Mouse (Mus musculus): ENCODE results near the gene Gfral. TPM values are rescaled to one million over a fixed set of nuclear protein-coding genes. Genes with fewer than 3 reads are reported as not detected.
"Not testable (repeated sequence)": the region's sequence is repeated elsewhere in the genome, so short reads cannot be mapped to it uniquely, and the experiment has no call there.

Gfral gene
- polyA plus RNA-seq, 1 experiment from 2014 or later = not detected

DNA sequence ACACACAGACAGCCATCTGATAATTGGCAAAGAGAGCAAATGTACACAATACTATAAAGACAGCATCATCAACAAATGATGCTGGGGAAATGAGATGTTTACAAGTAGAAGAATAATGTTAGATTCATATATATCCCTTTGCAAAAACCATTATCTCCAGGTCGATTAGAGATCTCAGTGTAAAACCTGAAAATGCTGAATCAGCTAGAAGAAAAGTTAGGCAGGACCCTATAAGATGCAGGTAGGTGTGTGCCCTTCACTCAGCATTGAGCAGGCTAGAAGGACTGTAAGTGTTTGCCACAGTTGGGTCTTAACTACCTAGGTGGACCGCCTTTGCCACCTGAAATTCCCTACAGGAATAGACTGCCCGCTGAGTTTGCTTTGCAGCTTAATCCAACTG, 67.9 kb downstream of the Gfral start:
- no peaks in the 10 kb centered on the region for H3K27me3 ChIP-seq (ENCODE audit: control insufficient read depth, insufficient read depth, low read length)
- no peaks in the 10 kb centered on the region for H3K4me1 ChIP-seq (ENCODE audit: control insufficient read depth, insufficient read depth, low read length)
- H3K4me3 ChIP-seq (ENCODE audit: low read depth, low read length) = no peak overlapping the region
- no peak for ATAC-seq (replicated peaks; ENCODE audit: insufficient number of reproducible peaks, low FRiP score, low TSS enrichment)
- no peak overlapping the region for H3K27ac ChIP-seq (ENCODE audit: low read depth, low read length)
- no peak overlapping the region for H3K9ac ChIP-seq (ENCODE audit: low read depth, low read length)
- H3K36me3 ChIP-seq (ENCODE audit: control insufficient read depth, insufficient read depth, low read length) = no peaks in the 10 kb centered on the region
- 52% methylated on average over 3 of the region's 3 CpGs for WGBS (ENCODE audit: insufficient replicate concordance)
- H3K9me3 ChIP-seq (replicated peaks; ENCODE audit: control insufficient read depth, low read length) = no peaks in the 10 kb centered on the region
- no peak overlapping the region for H3K4me2 ChIP-seq

DNA sequence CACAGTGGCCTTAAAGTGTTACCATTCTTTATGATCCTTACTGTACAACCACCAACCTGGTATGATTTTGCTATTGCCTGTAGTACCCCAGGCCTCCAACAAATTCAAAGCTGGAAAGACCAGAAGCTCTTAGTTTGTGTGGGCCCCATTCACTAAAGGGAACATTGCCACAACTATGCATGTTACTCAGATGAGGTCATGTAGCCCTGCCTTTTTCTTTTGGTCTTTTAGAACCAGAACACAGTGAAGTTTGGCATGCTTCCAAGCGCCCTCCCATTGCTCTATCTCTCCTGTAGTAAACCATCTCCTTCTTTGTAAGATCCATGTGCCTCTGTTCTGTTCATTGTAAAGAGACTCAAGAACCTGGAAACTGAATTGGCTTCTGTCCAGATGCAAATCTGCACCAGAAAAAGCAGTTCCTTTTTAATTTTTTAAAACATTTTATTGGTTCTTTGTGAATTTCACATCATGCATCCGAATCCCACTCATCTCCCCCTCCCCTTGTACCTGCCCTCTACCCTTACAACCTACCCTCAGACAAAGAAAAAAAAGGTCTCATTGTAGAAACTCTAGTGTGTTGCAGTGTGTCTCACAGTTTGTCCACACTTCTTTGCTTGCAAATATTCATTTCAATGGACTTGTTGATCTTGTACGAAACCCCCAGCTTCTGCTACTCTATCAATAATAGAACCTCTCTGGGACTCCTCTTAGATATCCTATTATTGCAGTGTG, 74.9 kb downstream of the Gfral start:
- Histone ChIP-seq H3K9me3 (replicated peaks; ENCODE audit: control insufficient read depth, low read length) (no peaks in the 10 kb centered on the region), H3K36me3 (ENCODE audit: control insufficient read depth, insufficient read depth, low read length) (no peaks in the 10 kb centered on the region), H3K27me3 (ENCODE audit: control insufficient read depth, insufficient read depth, low read length) (no peaks in the 10 kb centered on the region), H3K4me1 (ENCODE audit: control insufficient read depth, insufficient read depth, low read length) (no peaks in the 10 kb centered on the region), H3K9ac (ENCODE audit: low read depth, low read length) (no peak overlapping the region), H3K27ac (ENCODE audit: low read depth, low read length) (no peak overlapping the region), H3K4me3 (ENCODE audit: low read depth, low read length) (no peak overlapping the region), H3K4me2 (no peak overlapping the region)
- no peak for ATAC-seq (replicated peaks; ENCODE audit: insufficient number of reproducible peaks, low FRiP score, low TSS enrichment)
- WGBS (ENCODE audit: insufficient replicate concordance) = 77% methylated on average over 3 of the region's 3 CpGs

DNA sequence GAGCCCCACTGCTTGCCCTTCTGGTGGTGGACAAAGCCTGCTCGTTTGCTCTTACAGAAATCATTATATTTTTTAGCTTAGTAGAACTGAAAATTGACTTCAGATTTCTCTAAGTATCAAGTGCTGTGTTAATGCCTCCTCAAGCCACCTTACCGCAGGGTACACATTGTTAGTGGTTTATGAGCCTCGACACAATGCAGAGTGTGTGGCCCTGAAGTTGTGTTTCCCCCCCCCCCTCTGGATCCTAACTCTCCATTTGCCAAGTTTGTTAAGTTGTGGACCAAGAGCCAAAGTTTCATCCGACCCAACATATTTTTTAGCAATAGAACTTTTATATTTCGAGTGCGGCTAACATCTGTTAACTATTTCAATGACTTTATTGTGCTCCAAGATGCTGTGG, 79.4 kb downstream of the Gfral start:
- 87% methylated on average over 6 of the region's 6 CpGs for WGBS (ENCODE audit: insufficient replicate concordance)
- ATAC-seq (replicated peaks; ENCODE audit: insufficient number of reproducible peaks, low FRiP score, low TSS enrichment) = no peak

DNA sequence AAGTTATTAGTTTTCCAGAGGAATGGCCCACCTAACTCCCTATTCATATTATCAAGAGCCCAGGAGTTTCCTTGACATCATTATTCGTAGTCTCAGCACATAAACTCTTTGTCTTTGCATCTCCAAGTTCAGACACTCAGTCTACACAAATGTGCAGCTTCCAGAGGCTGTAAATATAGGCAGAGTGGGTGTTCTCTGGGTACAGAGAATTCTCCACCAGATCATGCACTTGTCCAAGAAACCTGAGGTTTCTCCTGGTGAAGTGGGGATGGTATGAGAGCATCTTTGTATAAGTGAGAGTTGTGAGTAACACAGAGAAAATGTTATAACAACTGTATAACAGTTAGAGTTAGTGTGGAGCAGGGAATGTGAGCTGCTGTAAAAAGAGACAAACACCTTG, 84.1 kb downstream of the Gfral start:
- Histone ChIP-seq H3K4me3 (ENCODE audit: low read depth, low read length) (no peak overlapping the region), H3K4me1 (ENCODE audit: control insufficient read depth, insufficient read depth, low read length) (no peaks in the 10 kb centered on the region), H3K4me2 (no peak overlapping the region), H3K27me3 (ENCODE audit: control insufficient read depth, insufficient read depth, low read length) (no peaks in the 10 kb centered on the region), H3K27ac (ENCODE audit: low read depth, low read length) (no peak overlapping the region), H3K36me3 (ENCODE audit: control insufficient read depth, insufficient read depth, low read length) (no peaks in the 10 kb centered on the region), H3K9ac (ENCODE audit: low read depth, low read length) (no peak overlapping the region), H3K9me3 (replicated peaks; ENCODE audit: control insufficient read depth, low read length) (no peaks in the 10 kb centered on the region)
- WGBS (ENCODE audit: insufficient replicate concordance) = 73% methylated on average over 1 of the region's 1 CpGs
- ATAC-seq (replicated peaks; ENCODE audit: insufficient number of reproducible peaks, low FRiP score, low TSS enrichment) = no peak

More for the DNA sequence above, 79.4 kb downstream of the Gfral start:
- Histone ChIP-seq H3K4me2 (no peak overlapping the region), H3K9ac (ENCODE audit: low read depth, low read length) (no peak overlapping the region), H3K27me3 (ENCODE audit: control insufficient read depth, insufficient read depth, low read length) (no peaks in the 10 kb centered on the region), H3K36me3 (ENCODE audit: control insufficient read depth, insufficient read depth, low read length) (no peaks in the 10 kb centered on the region), H3K27ac (ENCODE audit: low read depth, low read length) (no peak overlapping the region), H3K4me1 (ENCODE audit: control insufficient read depth, insufficient read depth, low read length) (no peaks in the 10 kb centered on the region), H3K9me3 (replicated peaks; ENCODE audit: control insufficient read depth, low read length) (no peaks in the 10 kb centered on the region), H3K4me3 (ENCODE audit: low read depth, low read length) (no peak overlapping the region)

DNA sequence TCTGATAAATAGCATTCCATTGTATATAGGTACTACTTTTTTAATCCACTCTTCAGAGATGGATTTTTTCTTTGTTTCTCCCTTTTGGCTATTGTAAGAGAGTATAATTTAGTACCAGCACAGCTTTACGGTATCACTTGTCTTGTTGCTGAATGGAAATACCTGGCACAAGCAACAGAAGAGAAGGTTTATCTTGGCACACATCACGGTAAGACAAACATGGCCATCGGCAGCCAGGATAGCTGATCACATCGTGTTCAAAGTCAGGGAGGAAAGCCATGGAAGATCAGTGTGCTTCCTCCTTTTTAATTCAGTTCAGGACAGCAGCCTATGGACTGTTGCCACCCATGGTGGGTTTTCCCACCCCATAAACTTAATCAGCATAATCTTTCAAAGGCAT, 89.2 kb downstream of the Gfral start:
- WGBS (ENCODE audit: insufficient replicate concordance) = 64% methylated on average over 4 of the region's 4 CpGs
- H3K27me3 ChIP-seq (ENCODE audit: control insufficient read depth, insufficient read depth, low read length) = no peaks in the 10 kb centered on the region
- H3K4me1 ChIP-seq (ENCODE audit: control insufficient read depth, insufficient read depth, low read length) = no peaks in the 10 kb centered on the region
- no peaks in the 10 kb centered on the region for H3K36me3 ChIP-seq (ENCODE audit: control insufficient read depth, insufficient read depth, low read length)
- H3K9me3 ChIP-seq (replicated peaks; ENCODE audit: control insufficient read depth, low read length) = no peaks in the 10 kb centered on the region
- no peak overlapping the region for H3K9ac ChIP-seq (ENCODE audit: low read depth, low read length)
- no peak overlapping the region for H3K4me3 ChIP-seq (ENCODE audit: low read depth, low read length)
- no peak overlapping the region for H3K27ac ChIP-seq (ENCODE audit: low read depth, low read length)
- H3K4me2 ChIP-seq = no peak overlapping the region
- ATAC-seq (replicated peaks; ENCODE audit: insufficient number of reproducible peaks, low FRiP score, low TSS enrichment) = no peak

DNA sequence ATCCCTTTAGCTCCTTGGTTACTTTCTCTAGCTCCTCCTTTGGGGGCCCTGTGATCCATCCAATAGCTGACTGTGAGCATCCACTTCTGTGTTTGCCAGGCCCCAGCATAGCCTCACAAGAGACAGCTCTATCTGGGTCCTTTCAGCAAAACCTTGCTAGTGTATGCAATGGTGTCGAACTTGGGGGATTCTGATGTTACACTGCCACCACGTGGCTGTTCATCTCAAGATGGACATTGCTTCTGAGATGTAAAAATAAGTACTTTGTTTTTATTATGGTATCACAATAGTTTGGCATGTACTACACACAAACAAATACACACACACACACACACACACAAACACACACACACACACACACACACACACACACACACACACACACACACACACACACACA, 90.6 kb downstream of the Gfral start:
- H3K4me2 ChIP-seq; H3K4me3 ChIP-seq (ENCODE audit: low read depth, low read length); H3K9me3 ChIP-seq (replicated peaks; ENCODE audit: control insufficient read depth, low read length); H3K4me1 ChIP-seq (ENCODE audit: control insufficient read depth, insufficient read depth, low read length); H3K27ac ChIP-seq (ENCODE audit: low read depth, low read length); H3K27me3 ChIP-seq (ENCODE audit: control insufficient read depth, insufficient read depth, low read length); H3K36me3 ChIP-seq (ENCODE audit: control insufficient read depth, insufficient read depth, low read length); H3K9ac ChIP-seq (ENCODE audit: low read depth, low read length); ATAC-seq (replicated peaks; ENCODE audit: insufficient number of reproducible peaks, low FRiP score, low TSS enrichment): not testable (repeated sequence)
- 0% methylated on average over 2 of the region's 2 CpGs for WGBS (ENCODE audit: insufficient replicate concordance)

Other genes starting within 250 kb of the Gfral start
- gene Hmgcll1, start 198.8 kb downstream of the Gfral start, polyA plus RNA-seq (2014; fragmentation: Nextera tagmentation; extraction: Ambion mirVana) = 2.0 and 3.5 TPM in 2 replicates
- 0.40 and 0.55 TPM in 2 replicates for gene Hcrtr2, start 110.2 kb upstream of the Gfral start, polyA plus RNA-seq (2014; fragmentation: Nextera tagmentation; extraction: Ambion mirVana)

Data from heart, embryonic 11.5 days (tissue).